Mouse (Mus musculus) neural tube, embryonic 15.5 days (tissue): ENCODE results near the gene Igf2bp2. TPM values are rescaled to one million over a fixed set of nuclear protein-coding genes. Genes with fewer than 3 reads are reported as not detected.

ENCODE experiments used
- ATAC-seq: fragments of 200-750 bp; cut with Nextera tagmentation; 2 replicates; pipeline ENCODE4 v1.8.0; 2017; ENCODE audit warnings: mild to moderate bottlenecking, moderate TSS enrichment, moderate library complexity; ENCODE audit not compliant: low FRiP score
- H3K27ac ChIP-seq: fragments of 300-500 bp; sonication (generic); replicated peaks from 2 replicates; pipeline ENCODE4 v1.5.1; 2015; ENCODE audit warnings: mild to moderate bottlenecking, inconsistent platforms
- H3K27me3 ChIP-seq: fragments of 300-500 bp; sonication (generic); replicated peaks from 2 replicates; pipeline ENCODE4 v1.6.1; 2015; ENCODE audit warnings: inconsistent platforms
- H3K36me3 ChIP-seq: fragments of 300-500 bp; sonication (generic); 2 replicates; pipeline ENCODE4 v1.6.1; 2015; ENCODE audit warnings: inconsistent platforms
- H3K4me1 ChIP-seq: fragments of 300-500 bp; sonication (generic); 2 replicates; pipeline ENCODE4 v1.6.1; 2015; ENCODE audit warnings: inconsistent platforms
- H3K4me2 ChIP-seq: fragments of 300-500 bp; sonication (generic); 2 replicates; pipeline ENCODE4 v1.6.1; 2015; ENCODE audit warnings: inconsistent platforms, mild to moderate bottlenecking, moderate library complexity
- H3K4me3 ChIP-seq: fragments of 300-500 bp; sonication (generic); replicated peaks from 2 replicates; pipeline ENCODE4 v1.5.1; 2015; ENCODE audit warnings: mild to moderate bottlenecking, inconsistent platforms
- H3K9ac ChIP-seq: fragments of 300-500 bp; sonication (generic); replicated peaks from 2 replicates; pipeline ENCODE4 v1.6.1; 2015; ENCODE audit warnings: mild to moderate bottlenecking, inconsistent platforms
- H3K9me3 ChIP-seq: fragments of 300-500 bp; sonication (generic); replicated peaks from 2 replicates; pipeline ENCODE4 v1.6.1; 2016; ENCODE audit warnings: inconsistent platforms
- WGBS: fragments of 180-500 bp; shearing (Covaris S2); methylation state at CpG from one replicate; pipeline ENCODE4 v1.1.7; 2015; ENCODE audit warnings: mixed read lengths; 5-methylcytosine and 5-hydroxymethylcytosine counted together
- polyA plus RNA-seq: library from polyadenylated mRNA; unstranded; fragments of >200 nt; fragmentation: Nextera tagmentation; extraction: Ambion mirVana; gene quantifications from 2 replicates; pipeline ENCODE4 v1.2.1, GENCODE M21; 2015

Gene Igf2bp2
- polyA plus RNA-seq, 1 experiment from 2014 or later = 15.5 TPM

DNA sequence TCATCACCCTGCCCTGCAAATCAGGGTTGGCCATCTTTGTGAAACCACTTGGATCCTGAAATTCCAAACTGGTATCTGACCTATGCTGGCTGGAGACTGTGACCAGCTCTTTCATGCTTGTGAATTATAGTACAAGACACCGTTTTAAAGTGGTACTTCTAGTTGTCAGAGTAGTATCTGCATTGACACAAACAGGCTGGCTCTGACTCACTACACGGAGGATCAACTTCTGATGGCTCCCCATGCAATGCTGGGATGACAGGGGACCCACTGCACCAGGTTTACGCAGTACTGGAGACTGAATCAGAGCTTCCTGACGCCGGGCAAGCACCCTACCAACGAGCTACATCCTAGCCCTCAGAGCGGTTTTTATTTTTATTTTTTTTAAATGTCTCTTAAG lies 17.0 kb downstream of the Igf2bp2 start:
- H3K4me2 ChIP-seq = no peak overlapping the region
- no peaks in the 10 kb centered on the region for H3K36me3 ChIP-seq
- no peak overlapping the region for H3K4me3 ChIP-seq
- H3K9me3 ChIP-seq = no peaks in the 10 kb centered on the region
- H3K4me1 ChIP-seq = peaks cover 6% of the 10 kb centered on the region; the same call in 1 of the 2 replicates
- no peak for ATAC-seq
- 87% methylated on average over 7 of the region's 7 CpGs for WGBS
- no peak overlapping the region for H3K27ac ChIP-seq
- no peaks in the 10 kb centered on the region for H3K27me3 ChIP-seq
- no peak overlapping the region for H3K9ac ChIP-seq

DNA sequence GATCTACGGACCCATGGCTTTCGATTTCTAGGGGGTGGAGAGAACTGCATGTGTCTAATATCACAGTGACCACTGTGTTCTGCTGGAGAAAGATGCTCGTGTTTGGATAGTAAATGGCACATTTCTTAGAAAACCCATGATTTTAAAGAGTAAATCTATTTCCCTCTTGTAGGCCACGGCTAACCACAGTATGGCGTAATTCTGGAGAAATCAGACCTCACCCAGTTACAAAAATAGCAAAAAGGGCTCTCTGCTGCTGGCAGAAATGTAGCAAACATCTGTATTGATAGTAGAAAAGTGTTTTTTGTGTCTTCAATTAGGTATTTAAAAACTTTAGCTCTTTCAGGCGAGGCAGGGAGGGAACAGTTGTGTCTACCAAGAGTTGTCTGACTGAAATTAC lies 18.6 kb downstream of the Igf2bp2 start:
- WGBS = 97% methylated on average over 6 of the region's 6 CpGs
- Histone ChIP-seq H3K4me1 (peaks cover 2% of the 10 kb centered on the region; the same call in 1 of the 2 replicates), H3K27me3 (no peaks in the 10 kb centered on the region), H3K9me3 (no peaks in the 10 kb centered on the region), H3K9ac (no peak overlapping the region), H3K4me3 (no peak overlapping the region), H3K27ac (no peak overlapping the region), H3K36me3 (no peaks in the 10 kb centered on the region), H3K4me2 (no peak overlapping the region)
- no peak for ATAC-seq

DNA sequence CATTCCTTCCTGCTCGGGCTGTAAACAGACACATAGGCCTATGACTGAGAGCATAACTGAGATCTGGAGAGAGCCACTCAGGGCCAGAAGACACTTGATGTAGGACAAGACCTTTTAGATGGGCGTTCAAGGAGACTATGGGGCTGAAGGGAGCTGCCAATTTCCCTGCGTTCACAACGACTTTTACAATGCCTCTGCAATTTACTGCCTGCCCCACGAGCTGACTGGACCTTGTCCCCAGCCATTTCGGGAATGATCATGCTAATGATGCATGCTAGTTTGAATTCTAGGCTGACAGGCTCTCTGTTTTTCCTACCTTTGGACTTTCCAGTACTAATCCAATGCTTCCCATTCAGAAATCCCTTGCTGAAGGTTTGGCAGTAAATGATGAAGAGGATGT lies 22.2 kb downstream of the Igf2bp2 start:
- Histone ChIP-seq H3K36me3 (no peaks in the 10 kb centered on the region), H3K9ac (no peak overlapping the region), H3K27ac (no peak overlapping the region), H3K9me3 (no peaks in the 10 kb centered on the region), H3K4me2 (no peak overlapping the region), H3K4me1 (peaks cover 2% of the 10 kb centered on the region; the same call in 1 of the 2 replicates), H3K4me3 (no peak overlapping the region), H3K27me3 (no peaks in the 10 kb centered on the region)
- WGBS = 20% methylated on average over 6 of the region's 6 CpGs
- no peak for ATAC-seq

DNA sequence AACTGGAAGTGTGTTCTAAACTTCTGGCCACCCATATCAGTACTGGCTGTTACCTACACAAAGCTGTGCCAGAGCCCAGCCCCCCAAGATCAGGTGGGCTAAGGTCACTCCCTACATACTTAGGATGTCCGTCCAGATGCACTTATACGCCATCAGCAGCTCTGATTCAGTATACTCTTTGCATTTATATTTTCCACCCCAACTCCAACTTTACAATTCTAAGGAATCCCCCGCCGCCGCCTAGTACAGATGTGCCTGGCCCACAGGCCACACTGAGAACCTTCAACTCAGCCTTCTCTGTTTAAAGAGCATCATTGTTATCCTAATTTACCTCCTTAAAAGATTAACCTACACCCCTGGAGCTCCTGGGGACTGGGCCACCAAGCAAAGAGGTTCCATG lies 23.3 kb downstream of the Igf2bp2 start:
- ATAC-seq = no peak
- Histone ChIP-seq H3K36me3 (no peaks in the 10 kb centered on the region), H3K9ac (no peak overlapping the region), H3K4me3 (no peak overlapping the region), H3K4me2 (no peak overlapping the region), H3K27ac (no peak overlapping the region), H3K9me3 (no peaks in the 10 kb centered on the region), H3K27me3 (no peaks in the 10 kb centered on the region), H3K4me1 (peaks cover 5% of the 10 kb centered on the region; the same call in 1 of the 2 replicates)
- 91% methylated on average over 5 of the region's 5 CpGs for WGBS

DNA sequence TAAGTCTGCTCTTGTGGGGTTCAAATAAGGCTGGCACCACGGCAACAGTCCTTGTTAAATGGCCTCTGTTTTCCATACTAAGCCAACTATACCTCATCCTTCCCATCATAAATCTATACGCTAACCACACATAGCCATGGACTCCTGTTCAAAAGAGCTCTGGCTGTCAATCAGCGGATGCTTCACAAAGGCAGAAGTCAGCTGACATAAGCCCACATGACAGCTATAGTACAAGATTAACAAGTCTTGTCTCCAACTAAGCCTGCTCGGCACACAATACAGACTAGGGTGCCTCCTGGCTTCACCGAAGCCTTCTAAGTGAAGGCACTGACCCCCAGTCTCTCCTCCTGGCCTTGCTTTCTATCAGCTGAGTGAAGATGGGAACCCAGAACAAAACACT lies 26.9 kb downstream of the Igf2bp2 start:
- no peak overlapping the region for H3K27ac ChIP-seq
- ATAC-seq = no peak
- H3K4me3 ChIP-seq = no peak overlapping the region
- H3K4me2 ChIP-seq = no peak overlapping the region
- no peaks in the 10 kb centered on the region for H3K36me3 ChIP-seq
- 88% methylated on average over 5 of the region's 5 CpGs for WGBS
- H3K4me1 ChIP-seq = peaks cover 8% of the 10 kb centered on the region; the same call in 1 of the 2 replicates
- H3K9ac ChIP-seq = no peak overlapping the region
- H3K27me3 ChIP-seq = no peaks in the 10 kb centered on the region
- H3K9me3 ChIP-seq = no peaks in the 10 kb centered on the region

DNA sequence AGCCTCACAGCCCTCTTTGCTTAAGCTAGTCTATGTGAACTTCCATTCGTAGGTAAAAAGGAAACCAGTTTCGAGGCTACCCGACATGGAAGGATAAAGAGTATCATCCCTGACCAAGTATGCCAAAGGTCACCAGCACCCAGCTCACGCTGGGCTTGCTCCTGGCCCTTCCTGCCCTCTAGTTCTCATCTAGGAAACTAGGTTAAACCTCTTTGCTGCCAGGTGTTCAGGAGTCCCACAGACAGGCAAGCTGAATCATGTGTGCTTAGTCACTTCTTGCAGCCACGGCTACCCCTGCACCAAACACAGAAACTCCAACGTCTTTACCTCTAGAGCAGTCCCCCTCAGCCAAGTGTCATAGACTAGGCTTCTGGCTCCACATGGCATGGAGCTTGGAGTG lies 31.8 kb downstream of the Igf2bp2 start:
- Histone ChIP-seq H3K9me3 (no peaks in the 10 kb centered on the region), H3K27ac (no peak overlapping the region), H3K4me2 (no peak overlapping the region), H3K36me3 (no peaks in the 10 kb centered on the region), H3K4me3 (no peak overlapping the region), H3K27me3 (no peaks in the 10 kb centered on the region), H3K4me1 (peaks cover 6% of the 10 kb centered on the region; the same call in 1 of the 2 replicates), H3K9ac (no peak overlapping the region)
- WGBS = 87% methylated on average over 6 of the region's 6 CpGs
- no peak for ATAC-seq

DNA sequence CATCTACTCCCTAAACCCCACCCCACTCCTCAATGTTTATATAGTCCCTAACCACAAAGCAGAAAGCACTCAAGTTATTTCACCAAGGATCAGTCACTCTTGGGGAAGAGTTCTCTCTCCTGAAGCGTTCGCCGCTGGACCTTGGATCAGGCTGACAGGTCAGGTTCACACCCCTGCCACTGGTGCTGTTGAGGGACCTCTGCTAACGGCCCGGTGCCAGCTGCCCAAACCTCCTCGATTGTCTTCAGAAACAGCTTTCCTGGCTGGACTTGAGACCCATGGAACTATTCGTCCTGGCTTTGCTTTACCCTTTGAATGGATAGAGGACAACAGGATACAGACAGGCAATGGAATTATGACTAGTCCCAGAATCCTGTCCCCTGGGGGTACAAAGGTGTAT lies 33.6 kb downstream of the Igf2bp2 start:
- no peaks in the 10 kb centered on the region for H3K27me3 ChIP-seq
- H3K27ac ChIP-seq = no peak overlapping the region
- ATAC-seq = no peak
- H3K4me3 ChIP-seq = no peak overlapping the region
- H3K9ac ChIP-seq = no peak overlapping the region
- peaks cover 2% of the 10 kb centered on the region; the same call in 1 of the 2 replicates for H3K4me1 ChIP-seq
- H3K9me3 ChIP-seq = no peaks in the 10 kb centered on the region
- 94% methylated on average over 7 of the region's 7 CpGs for WGBS
- H3K4me2 ChIP-seq = no peak overlapping the region
- H3K36me3 ChIP-seq = no peaks in the 10 kb centered on the region

DNA sequence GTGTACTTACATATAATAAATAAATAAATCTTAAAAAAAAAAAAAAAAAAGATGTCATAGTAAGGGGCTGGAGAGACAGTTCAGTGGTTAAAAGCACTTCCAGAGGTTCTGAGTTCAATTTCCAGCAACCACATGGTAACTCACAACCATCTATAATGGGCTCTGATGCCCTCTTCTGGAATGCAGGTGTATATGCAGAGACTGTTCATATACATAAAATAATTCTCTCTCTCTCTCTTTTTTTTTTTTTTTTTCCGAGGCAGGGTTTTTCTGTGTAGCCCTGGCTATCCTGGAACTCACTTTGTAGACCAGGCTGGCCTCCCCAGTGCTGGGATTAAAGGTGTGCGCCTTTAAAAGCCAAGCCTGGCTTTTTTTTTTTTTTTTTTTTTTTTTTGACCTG lies 34.5 kb downstream of the Igf2bp2 start:
- 92% methylated on average over 2 of the region's 2 CpGs for WGBS
- Histone ChIP-seq H3K27me3 (no peaks in the 10 kb centered on the region), H3K9ac (no peak overlapping the region), H3K4me2 (no peak overlapping the region), H3K36me3 (no peaks in the 10 kb centered on the region), H3K4me1 (no peaks in the 10 kb centered on the region), H3K27ac (no peak overlapping the region), H3K4me3 (no peak overlapping the region), H3K9me3 (no peaks in the 10 kb centered on the region)
- no peak for ATAC-seq

DNA sequence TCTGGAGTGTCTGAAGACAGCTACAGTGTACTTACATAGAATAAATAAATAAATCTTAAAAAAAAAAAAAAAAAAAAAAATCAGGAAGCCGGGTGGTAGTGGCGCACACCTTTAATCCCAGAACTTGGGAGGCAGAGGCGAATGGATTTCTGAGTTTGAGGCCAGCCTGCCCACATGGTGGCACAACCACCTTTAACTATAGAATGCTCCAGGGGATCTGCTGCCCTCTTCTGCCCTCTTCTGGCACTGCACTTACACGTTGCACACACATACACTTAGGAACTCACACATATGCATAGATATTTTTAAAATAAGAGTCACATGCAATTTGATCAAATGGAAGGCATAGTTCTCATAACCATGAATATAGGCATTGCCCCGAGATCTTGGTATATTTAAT lies 35.3 kb downstream of the Igf2bp2 start:
- ATAC-seq = no peak
- H3K4me3 ChIP-seq = no peak overlapping the region
- no peaks in the 10 kb centered on the region for H3K36me3 ChIP-seq
- WGBS = 96% methylated on average over 5 of the region's 5 CpGs
- H3K9me3 ChIP-seq = no peaks in the 10 kb centered on the region
- H3K27ac ChIP-seq = no peak overlapping the region
- H3K4me1 ChIP-seq = peaks cover 3% of the 10 kb centered on the region; the same call in 1 of the 2 replicates
- H3K27me3 ChIP-seq = no peaks in the 10 kb centered on the region
- H3K9ac ChIP-seq = no peak overlapping the region
- no peak overlapping the region for H3K4me2 ChIP-seq

DNA sequence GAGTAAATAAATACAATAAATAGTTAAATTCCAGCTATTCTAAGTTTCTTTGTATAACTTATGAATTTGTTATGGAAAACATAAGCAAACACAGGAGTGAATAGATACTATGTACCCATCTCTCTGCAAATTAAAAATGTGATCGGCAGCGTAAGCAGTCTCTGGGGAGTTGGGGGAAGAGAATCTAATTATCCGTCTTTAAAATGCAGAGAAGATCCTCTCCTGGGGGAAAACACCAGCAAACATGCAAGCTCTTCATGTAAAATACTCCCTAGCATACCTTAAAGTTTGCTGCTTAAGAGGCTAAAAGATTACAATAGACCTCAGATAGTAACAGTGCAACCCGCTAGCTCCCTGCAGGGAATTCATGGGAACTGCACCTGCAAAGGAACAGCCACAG lies 36.2 kb downstream of the Igf2bp2 start:
- Histone ChIP-seq H3K4me3 (no peak overlapping the region), H3K36me3 (no peaks in the 10 kb centered on the region), H3K9me3 (no peaks in the 10 kb centered on the region), H3K4me1 (peaks cover 3% of the 10 kb centered on the region; the same call in 1 of the 2 replicates), H3K27ac (no peak overlapping the region), H3K27me3 (no peaks in the 10 kb centered on the region), H3K9ac (no peak overlapping the region), H3K4me2 (no peak overlapping the region)
- no peak for ATAC-seq
- WGBS = 44% methylated on average over 4 of the region's 4 CpGs

DNA sequence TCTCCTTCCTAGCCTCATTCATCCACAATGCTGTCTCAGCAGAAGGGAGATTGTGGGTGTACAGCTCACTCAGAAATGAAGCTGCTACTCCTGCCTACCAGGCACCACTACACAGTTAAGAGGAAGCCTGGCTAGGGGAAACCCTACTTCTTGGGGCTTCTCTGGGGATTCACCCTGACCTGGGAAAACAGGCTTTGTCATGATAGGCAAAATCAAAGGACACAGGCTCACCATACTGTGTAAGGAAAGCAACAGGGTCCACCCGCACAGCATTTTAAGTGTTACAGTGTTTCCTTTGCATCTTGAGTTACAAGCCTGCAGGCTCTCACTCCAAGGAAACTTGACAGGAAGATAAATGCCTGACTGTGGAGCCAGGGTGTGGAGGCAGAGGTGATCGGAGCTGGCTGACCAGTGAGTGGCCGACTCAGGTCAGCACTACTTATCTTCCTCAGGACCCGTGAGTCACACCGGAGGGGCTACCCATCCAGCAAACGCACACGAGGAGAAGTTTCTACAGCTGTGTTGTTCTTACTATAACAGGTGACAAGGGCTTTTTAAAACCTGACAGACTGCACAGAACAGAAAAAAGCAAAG lies 38.7 kb downstream of the Igf2bp2 start:
- 57% methylated on average over 7 of the region's 7 CpGs for WGBS
- H3K27ac ChIP-seq = no peak overlapping the region
- no peak overlapping the region for H3K9ac ChIP-seq
- no peak for ATAC-seq
- H3K27me3 ChIP-seq = no peaks in the 10 kb centered on the region
- no peak overlapping the region for H3K4me2 ChIP-seq
- no peak overlapping the region for H3K4me3 ChIP-seq
- peaks cover 3% of the 10 kb centered on the region; the same call in 1 of the 2 replicates for H3K4me1 ChIP-seq
- H3K36me3 ChIP-seq = peaks cover 4% of the 10 kb centered on the region; the same call in 1 of the 2 replicates
- no peaks in the 10 kb centered on the region for H3K9me3 ChIP-seq

DNA sequence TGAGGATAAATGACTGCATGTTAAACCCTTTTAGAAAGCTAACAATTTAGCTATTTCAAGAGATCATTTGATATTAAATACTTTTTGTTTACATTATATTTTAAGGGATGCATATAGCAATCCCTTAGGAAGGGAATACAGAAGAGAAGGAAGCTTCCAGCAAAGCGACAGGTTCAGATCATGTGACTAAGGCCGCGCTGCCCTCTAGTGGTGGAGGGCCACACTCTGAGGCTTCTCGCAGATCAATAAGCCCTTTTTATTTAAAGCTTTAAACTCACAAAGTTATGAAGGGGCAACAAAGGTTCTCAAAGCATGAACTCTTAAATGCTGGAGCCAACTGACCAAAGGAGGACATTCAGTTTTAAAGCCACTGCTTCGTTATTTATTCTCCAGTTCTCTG lies 39.4 kb downstream of the Igf2bp2 start:
- Histone ChIP-seq H3K27me3 (no peaks in the 10 kb centered on the region), H3K4me3 (no peak overlapping the region), H3K9ac (no peak overlapping the region), H3K4me2 (no peak overlapping the region), H3K9me3 (no peaks in the 10 kb centered on the region), H3K27ac (no peak overlapping the region), H3K36me3 (peaks cover 4% of the 10 kb centered on the region; the same call in 1 of the 2 replicates), H3K4me1 (peaks cover 3% of the 10 kb centered on the region; the same call in 1 of the 2 replicates)
- ATAC-seq = no peak
- 35% methylated on average over 5 of the region's 5 CpGs for WGBS
